Mouse (Mus musculus) limb, embryonic 11.5 days (tissue): ENCODE measurements at regions not wholly inside any gene's neighbourhood (a gene's known extent, or its start where the extent isn't known, plus 50 kb on each side); places are given as distances from the start of the nearest gene placed in this dataset.
A peak's percentile ranks its signal among the peaks of the same experiment; 100 is the strongest.

ENCODE experiments used
- ATAC-seq: fragments of 200-750 bp; cut with Nextera tagmentation; 2 replicates; pipeline ENCODE4 v1.8.0; 2017; ENCODE audit warnings: low read depth; ENCODE audit not compliant: insufficient number of reproducible peaks, low FRiP score, low TSS enrichment
- DNase-seq: peaks from one replicate; pipeline ENCODE4 v3.0.0-alpha.2; 2015; ENCODE audit warnings: low spot score
- H3K27ac ChIP-seq: fragments of 300-500 bp; sonication (generic); replicated peaks from 2 replicates; pipeline ENCODE4 v1.5.1; 2014; ENCODE audit warnings: low read depth, mild to moderate bottlenecking, low read length
- H3K27me3 ChIP-seq: fragments of 300-500 bp; sonication (generic); 2 replicates; pipeline ENCODE4 v1.6.1; 2014; ENCODE audit warnings: mild to moderate bottlenecking, low read length, mixed read lengths; ENCODE audit not compliant: control insufficient read depth, insufficient read depth
- H3K36me3 ChIP-seq: fragments of 300-500 bp; sonication (generic); 2 replicates; pipeline ENCODE4 v1.6.1; 2014; ENCODE audit warnings: mild to moderate bottlenecking, low read length, moderate library complexity, mixed read lengths; ENCODE audit not compliant: control insufficient read depth, insufficient read depth
- H3K4me1 ChIP-seq: fragments of 300-500 bp; sonication (generic); 2 replicates; pipeline ENCODE4 v1.6.1; 2014; ENCODE audit warnings: low read length, mixed read lengths; ENCODE audit not compliant: control insufficient read depth, insufficient read depth
- H3K4me2 ChIP-seq: fragments of 300-500 bp; sonication (generic); 2 replicates; pipeline ENCODE4 v1.6.1; 2014; ENCODE audit warnings: low read depth, mild to moderate bottlenecking, moderate library complexity; ENCODE audit not compliant: severe bottlenecking
- H3K4me3 ChIP-seq: fragments of 300-500 bp; sonication (generic); 2 replicates; pipeline ENCODE4 v1.5.1; 2014; ENCODE audit warnings: low read depth, low read length
- H3K9ac ChIP-seq: fragments of 300-500 bp; sonication (generic); 2 replicates; pipeline ENCODE4 v1.6.1; 2014; ENCODE audit warnings: mild to moderate bottlenecking, low read length
- H3K9me3 ChIP-seq: fragments of 300-500 bp; sonication (generic); 2 replicates; pipeline ENCODE4 v1.6.1; 2016; ENCODE audit warnings: low read length; ENCODE audit not compliant: control insufficient read depth
- WGBS: fragments of 180-500 bp; shearing (Covaris S2); extraction: QIAGEN DNeasy Blood & Tissue Kit; methylation state at CpG from one replicate; pipeline ENCODE4 v1.1.7; 2014; 5-methylcytosine and 5-hydroxymethylcytosine counted together

DNA sequence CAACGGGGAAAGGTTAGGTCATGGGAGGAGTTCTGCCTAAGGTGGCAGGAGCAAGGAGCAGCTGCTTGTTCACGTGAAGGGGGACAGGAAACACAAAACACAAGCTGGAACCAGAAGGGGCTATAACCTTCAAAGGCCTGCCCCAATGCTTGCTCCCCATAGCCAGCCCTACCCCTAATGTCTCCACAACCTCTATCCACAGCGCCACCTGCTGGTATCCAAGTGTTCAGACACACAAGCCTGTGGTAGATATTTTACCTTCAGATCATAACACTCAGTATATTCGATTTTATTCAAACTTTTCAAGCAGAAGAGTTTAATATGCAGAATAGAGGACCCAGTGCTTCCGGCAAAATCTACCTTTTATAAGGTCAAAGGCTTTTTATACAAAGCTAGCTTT lies 124.0 kb downstream of the Tex36 start:
- DNase-seq (peak; percentile 40), ATAC-seq (no peak)
- Histone ChIP-seq H3K9ac (no peak overlapping the region), H3K36me3 (no peaks in the 10 kb centered on the region), H3K4me2 (no peak overlapping the region), H3K27me3 (no peaks in the 10 kb centered on the region), H3K4me1 (no peaks in the 10 kb centered on the region), H3K4me3 (no peak overlapping the region), H3K27ac (no peak overlapping the region), H3K9me3 (no peaks in the 10 kb centered on the region)
- 75% methylated on average over 5 of the region's 5 CpGs for WGBS

DNA sequence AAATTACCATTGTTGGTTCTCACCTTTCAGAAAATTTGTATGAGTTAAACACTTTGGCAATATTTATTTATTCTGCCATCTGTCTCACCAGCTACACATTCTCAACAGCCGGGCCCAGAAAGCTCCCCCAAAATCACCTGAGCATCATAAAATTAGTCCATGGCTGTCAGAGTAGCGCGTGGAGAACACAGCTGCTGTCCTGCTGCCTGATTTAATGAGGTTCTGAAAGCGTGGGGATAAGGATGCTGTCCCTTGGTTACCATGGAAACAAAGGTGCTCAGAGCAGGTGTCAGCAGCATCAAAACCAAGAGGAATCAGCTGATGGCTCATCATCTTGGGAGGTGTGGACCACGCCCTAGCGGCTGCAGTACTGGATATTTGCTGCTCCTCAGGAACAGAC lies 124.7 kb downstream of the Tex36 start:
- 71% methylated on average over 6 of the region's 6 CpGs for WGBS
- ATAC-seq (no peak), DNase-seq (no peak)
- Histone ChIP-seq H3K4me3 (no peak overlapping the region), H3K27ac (no peak overlapping the region), H3K27me3 (no peaks in the 10 kb centered on the region), H3K9ac (no peak overlapping the region), H3K4me1 (no peaks in the 10 kb centered on the region), H3K9me3 (no peaks in the 10 kb centered on the region), H3K36me3 (no peaks in the 10 kb centered on the region), H3K4me2 (no peak overlapping the region)

DNA sequence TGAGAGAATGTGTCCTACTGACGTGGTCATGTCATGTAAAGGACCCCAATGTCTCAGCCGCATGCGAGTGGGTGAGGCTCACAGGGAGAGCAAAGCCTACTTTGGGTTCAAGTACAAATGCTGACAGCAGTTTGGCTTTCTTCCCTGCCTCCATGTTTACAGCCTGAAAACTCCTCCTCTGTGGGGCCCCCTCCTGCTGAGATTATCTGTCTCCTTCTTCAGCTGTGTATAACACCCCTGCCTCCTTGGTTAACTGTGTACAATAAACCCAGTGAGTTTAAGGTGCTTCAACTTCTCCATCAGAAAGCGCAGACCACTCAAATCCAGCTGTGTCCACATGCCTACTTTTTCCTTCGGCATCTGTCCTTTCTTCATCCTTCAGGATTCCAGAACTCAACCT lies 130.3 kb downstream of the Tex36 start:
- ATAC-seq (no peak), DNase-seq (no peak)
- Histone ChIP-seq H3K27me3 (no peaks in the 10 kb centered on the region), H3K4me2 (no peak overlapping the region), H3K9me3 (no peaks in the 10 kb centered on the region), H3K9ac (no peak overlapping the region), H3K4me1 (no peaks in the 10 kb centered on the region), H3K27ac (no peak overlapping the region), H3K4me3 (no peak overlapping the region), H3K36me3 (no peaks in the 10 kb centered on the region)
- WGBS: 93% methylated on average over 5 of the region's 5 CpGs

DNA sequence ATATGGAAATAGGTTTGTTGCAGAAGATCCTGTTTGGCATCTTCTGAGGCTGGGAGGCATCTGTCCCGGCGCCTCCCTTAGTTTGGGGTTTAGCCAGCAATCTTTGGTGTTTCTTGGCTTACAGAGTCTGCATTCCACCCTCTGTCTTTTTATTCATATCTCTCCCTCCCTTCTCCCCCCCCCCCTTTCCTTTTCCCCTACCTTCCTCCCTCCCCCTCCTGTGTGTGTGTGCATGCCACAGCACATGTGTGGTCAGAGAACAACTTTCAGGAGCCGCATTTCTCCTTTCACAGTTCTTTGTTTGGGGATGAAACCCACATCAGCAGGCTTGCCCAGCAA lies 131.4 kb downstream of the Tex36 start:
- Histone ChIP-seq H3K27ac (no peak overlapping the region), H3K4me1 (no peaks in the 10 kb centered on the region), H3K4me2 (no peak overlapping the region), H3K9ac (no peak overlapping the region), H3K36me3 (no peaks in the 10 kb centered on the region), H3K27me3 (no peaks in the 10 kb centered on the region), H3K4me3 (no peak overlapping the region), H3K9me3 (no peaks in the 10 kb centered on the region)
- DNase-seq: no peak
- WGBS: 75% methylated on average over 3 of the region's 3 CpGs
- ATAC-seq: no peak

DNA sequence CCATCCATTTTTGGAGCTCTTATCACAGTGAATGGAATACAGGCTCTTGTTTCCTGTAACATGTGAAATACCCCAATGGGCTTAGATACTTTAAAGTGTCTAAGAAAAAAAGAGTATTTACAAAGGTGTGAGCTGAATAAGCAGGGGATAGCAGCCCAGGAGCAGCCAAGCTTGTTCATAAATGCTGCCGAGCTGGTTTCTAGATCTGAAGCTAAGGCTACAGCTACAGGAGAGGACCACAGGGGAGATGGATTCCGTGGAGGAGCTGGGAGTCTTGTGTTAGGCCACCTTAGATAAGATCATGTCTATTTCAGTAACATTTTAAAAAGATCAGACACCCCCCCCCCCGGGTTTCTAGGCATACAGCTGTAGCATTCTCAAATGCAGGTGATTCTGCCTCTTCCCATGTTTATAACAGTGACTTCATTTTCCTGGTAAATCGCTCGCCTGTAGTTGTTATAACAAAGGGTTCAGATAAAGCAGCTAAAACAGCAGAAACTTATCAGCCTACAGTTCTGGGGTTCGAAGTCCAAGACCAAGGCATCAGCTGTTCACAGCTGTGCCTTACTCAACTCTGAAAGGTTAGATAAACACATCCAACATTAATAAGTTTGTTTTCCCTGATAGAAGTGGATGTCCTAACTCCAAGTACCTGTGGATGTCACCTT lies 131.9 kb downstream of the Tex36 start:
- H3K36me3 ChIP-seq: no peaks in the 10 kb centered on the region
- no peak overlapping the region for H3K4me3 ChIP-seq
- ATAC-seq (no peak), DNase-seq (no peak)
- H3K4me2 ChIP-seq: no peak overlapping the region
- H3K9ac ChIP-seq: no peak overlapping the region
- H3K9me3 ChIP-seq: no peaks in the 10 kb centered on the region
- WGBS: 82% methylated on average over 6 of the region's 6 CpGs
- H3K4me1 ChIP-seq: no peaks in the 10 kb centered on the region
- H3K27me3 ChIP-seq: no peaks in the 10 kb centered on the region
- H3K27ac ChIP-seq: no peak overlapping the region

DNA sequence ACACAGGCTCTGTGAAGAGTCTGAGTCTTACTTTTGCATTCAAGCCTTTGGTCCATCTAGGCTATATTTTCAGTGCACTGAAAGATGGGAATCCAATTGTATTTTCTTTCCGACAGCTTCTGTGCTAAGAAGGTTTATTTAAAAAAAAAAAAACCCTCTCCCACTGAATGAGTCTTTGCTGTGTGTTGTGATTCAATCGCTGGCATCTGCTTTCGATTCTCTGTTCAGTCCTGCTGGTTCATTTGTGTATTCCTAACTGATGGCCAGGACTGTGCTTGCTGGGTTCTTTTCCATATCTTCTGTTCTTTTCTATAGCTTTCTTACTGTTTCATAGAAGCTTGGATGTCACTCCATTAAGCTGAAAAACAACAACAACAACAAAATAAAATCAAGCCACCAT lies 132.9 kb downstream of the Tex36 start:
- 40% methylated on average over 3 of the region's 3 CpGs for WGBS
- H3K4me3 ChIP-seq: no peak overlapping the region
- DNase-seq (no peak), ATAC-seq (no peak)
- H3K9ac ChIP-seq: no peak overlapping the region
- no peaks in the 10 kb centered on the region for H3K9me3 ChIP-seq
- no peaks in the 10 kb centered on the region for H3K27me3 ChIP-seq
- H3K4me1 ChIP-seq: no peaks in the 10 kb centered on the region
- no peak overlapping the region for H3K27ac ChIP-seq
- H3K36me3 ChIP-seq: no peaks in the 10 kb centered on the region
- H3K4me2 ChIP-seq: no peak overlapping the region

DNA sequence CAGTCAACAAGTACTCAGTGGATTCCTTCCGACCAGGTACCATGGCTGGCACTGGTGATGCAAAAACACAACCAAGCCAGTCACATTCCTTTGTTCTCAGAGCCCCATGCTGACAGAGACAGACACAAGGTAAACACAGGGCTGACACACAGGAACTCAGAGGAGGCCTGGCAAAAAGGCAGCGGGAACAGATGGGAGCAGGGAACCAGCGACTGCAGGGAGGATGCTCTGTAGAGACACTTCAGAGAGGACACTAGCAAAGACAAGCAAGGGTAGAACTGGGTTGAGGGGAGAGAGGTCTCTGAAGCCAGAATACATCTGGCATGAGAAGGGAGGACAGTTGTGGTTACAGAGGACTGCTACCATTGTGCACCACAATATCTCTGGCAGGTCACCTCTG lies 133.6 kb downstream of the Tex36 start:
- Histone ChIP-seq H3K9ac (no peak overlapping the region), H3K9me3 (0 out of 2 replicates have a peak, but pooled peaks cover 3% of the 10 kb centered on the region), H3K27me3 (no peaks in the 10 kb centered on the region), H3K27ac (no peak overlapping the region), H3K4me2 (no peak overlapping the region), H3K4me3 (no peak overlapping the region), H3K36me3 (no peaks in the 10 kb centered on the region), H3K4me1 (no peaks in the 10 kb centered on the region)
- WGBS: 26% methylated on average over 3 of the region's 3 CpGs
- no peak for ATAC-seq
- DNase-seq: no peak

DNA sequence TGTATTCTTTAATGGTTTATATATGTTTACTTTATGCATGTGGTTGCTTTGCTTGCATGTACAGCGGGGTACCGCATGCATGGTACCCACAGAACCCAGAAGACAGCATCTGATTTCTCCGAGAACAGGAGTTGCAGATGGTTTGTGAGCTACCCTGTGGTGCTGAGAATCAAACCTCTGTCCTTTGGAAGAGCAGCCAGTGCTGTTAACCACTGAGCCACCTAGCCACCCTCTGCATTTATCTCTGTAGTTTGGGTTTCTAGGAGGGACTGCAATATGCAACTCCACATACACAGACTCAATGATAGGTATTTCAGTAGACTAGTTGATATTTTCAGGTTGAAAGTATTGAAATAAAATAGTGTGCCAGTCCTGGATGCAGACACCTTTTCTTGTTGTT lies 134.4 kb downstream of the Tex36 start:
- Histone ChIP-seq H3K9me3 (0 out of 2 replicates have a peak, but pooled peaks cover 3% of the 10 kb centered on the region), H3K9ac (no peak overlapping the region), H3K27me3 (no peaks in the 10 kb centered on the region), H3K27ac (no peak overlapping the region), H3K4me3 (no peak overlapping the region), H3K36me3 (no peaks in the 10 kb centered on the region), H3K4me1 (no peaks in the 10 kb centered on the region), H3K4me2 (no peak overlapping the region)
- 86% methylated on average over 3 of the region's 3 CpGs for WGBS
- no peak for ATAC-seq
- no peak for DNase-seq

DNA sequence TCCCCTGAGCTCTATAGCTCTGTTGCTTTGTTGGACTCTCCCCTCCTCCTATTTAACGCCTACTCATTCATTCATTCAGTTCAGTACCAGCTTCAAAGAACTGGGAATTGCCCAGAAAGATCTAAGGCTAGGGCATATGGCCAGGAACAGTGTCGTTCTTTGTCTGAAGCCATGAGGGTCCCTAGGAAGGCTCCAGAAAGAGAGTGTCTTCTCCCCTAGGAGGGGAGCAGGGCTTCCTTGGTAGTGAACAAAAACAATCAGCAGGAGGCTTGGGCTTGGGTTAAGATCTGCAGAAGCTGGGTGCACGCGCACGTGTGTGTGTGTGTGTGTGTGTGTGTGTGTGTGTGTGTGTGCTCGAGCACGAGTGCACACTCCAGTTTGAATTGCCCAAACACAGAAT lies 142.7 kb downstream of the Tex36 start:
- DNase-seq: no peak
- no peak for ATAC-seq
- Histone ChIP-seq H3K36me3 (no peaks in the 10 kb centered on the region), H3K4me2 (no peak overlapping the region), H3K4me1 (0 out of 2 replicates have a peak, but pooled peaks cover 2% of the 10 kb centered on the region), H3K27me3 (no peaks in the 10 kb centered on the region), H3K9ac (no peak overlapping the region), H3K4me3 (no peak overlapping the region), H3K27ac (no peak overlapping the region), H3K9me3 (0 out of 2 replicates have a peak, but pooled peaks cover 3% of the 10 kb centered on the region)
- 76% methylated on average over 7 of the region's 7 CpGs for WGBS
